Mouse (Mus musculus): Measurements from ENCODE around the gene Rnf111.
A peak's percentile ranks its signal among the peaks of the same experiment; 100 is the strongest.
"Not testable (repeated sequence)": the region's sequence is repeated elsewhere in the genome, so short reads cannot be mapped to it uniquely, and the experiment has no call there.

Gene Rnf111

GRCm38 (mm10) chr9:70496990-70497389 is 6.5 kb downstream of the Rnf111 start:
- no peak for DNase-seq (ENCODE audit: low spot score)

- DNase-seq (ENCODE audit: low spot score) = no peak
These were observed 10.5 kb downstream of the Rnf111 start for GRCm38 (mm10) chr9:70493038-70493437.

- DNase-seq (ENCODE audit: low spot score) = no peak
These were observed 12.3 kb downstream of the Rnf111 start for GRCm38 (mm10) chr9:70491176-70491575.

- no peak for DNase-seq (ENCODE audit: low spot score)
These were observed 16.1 kb downstream of the Rnf111 start for GRCm38 (mm10) chr9:70487401-70487800.

GRCm38 (mm10) chr9:70485840-70486239 is 17.7 kb downstream of the Rnf111 start:
- no peak for DNase-seq (ENCODE audit: low spot score)

GRCm38 (mm10) chr9:70483495-70483894 is 20.0 kb downstream of the Rnf111 start:
- no peak for DNase-seq (ENCODE audit: low spot score)

GRCm38 (mm10) chr9:70481872-70482271 is 21.7 kb downstream of the Rnf111 start:
- DNase-seq (ENCODE audit: low spot score) = no peak

- no peak for DNase-seq (ENCODE audit: low spot score)
These were observed 26.3 kb downstream of the Rnf111 start for GRCm38 (mm10) chr9:70477229-70477628.

- no peak for DNase-seq (ENCODE audit: low spot score)
These were observed 27.7 kb downstream of the Rnf111 start for GRCm38 (mm10) chr9:70475777-70476270.

GRCm38 (mm10) chr9:70473400-70473799 is 30.1 kb downstream of the Rnf111 start:
- DNase-seq (ENCODE audit: low spot score) = no peak

- DNase-seq (ENCODE audit: low spot score) = not testable (repeated sequence)
These were observed 40.4 kb downstream of the Rnf111 start for GRCm38 (mm10) chr9:70463091-70463490.

- DNase-seq (ENCODE audit: low spot score) = no peak
These were observed 51.2 kb downstream of the Rnf111 start for GRCm38 (mm10) chr9:70452371-70452770.

GRCm38 (mm10) chr9:70449072-70449471 is 54.5 kb downstream of the Rnf111 start:
- no peak for DNase-seq (ENCODE audit: low spot score)

- no peak for DNase-seq (ENCODE audit: low spot score)
These were observed 63.6 kb downstream of the Rnf111 start for GRCm38 (mm10) chr9:70439959-70440358.

- no peak for DNase-seq (ENCODE audit: low spot score)
These were observed 80.9 kb downstream of the Rnf111 start for GRCm38 (mm10) chr9:70422661-70423060.

- DNase-seq (ENCODE audit: low spot score) = peak; percentile 59
These were observed 82.1 kb downstream of the Rnf111 start, which contains the start of gene Ccnb2 for GRCm38 (mm10) chr9:70421257-70422056. Gene Ccnb2, minus strand, starts transcription at chr9:70421547.

GRCm38 (mm10) chr9:70416412-70416811 is 87.1 kb downstream of the Rnf111 start:
- DNase-seq (ENCODE audit: low spot score) = no peak

GRCm38 (mm10) chr9:70413038-70413437 is 90.5 kb downstream of the Rnf111 start:
- no peak for DNase-seq (ENCODE audit: low spot score)

- DNase-seq (ENCODE audit: low spot score) = no peak
These were observed 92.9 kb downstream of the Rnf111 start for GRCm38 (mm10) chr9:70410668-70411067.

GRCm38 (mm10) chr9:70409743-70410142 is 93.8 kb downstream of the Rnf111 start:
- DNase-seq (ENCODE audit: low spot score) = no peak

GRCm38 (mm10) chr9:70408791-70409190 is 94.7 kb downstream of the Rnf111 start:
- DNase-seq (ENCODE audit: low spot score) = no peak

GRCm38 (mm10) chr9:70406596-70406995 is 96.9 kb downstream of the Rnf111 start:
- DNase-seq (ENCODE audit: low spot score) = no peak

- no peak for DNase-seq (ENCODE audit: low spot score)
These were observed 101.5 kb downstream of the Rnf111 start for GRCm38 (mm10) chr9:70401937-70402539.

Data from ovary, postnatal 10 days (tissue).